Mouse (Mus musculus) myocyte (in vitro differentiated cells): ENCODE measurements around the gene Zfp800. TPM values are rescaled to one million over a fixed set of nuclear protein-coding genes. Genes with fewer than 3 reads are reported as not detected.

ENCODE experiments used
- H3K27me3 ChIP-seq: one replicate; pipeline ENCODE4 v1.6.1; 2011; ENCODE audit not compliant: control insufficient read depth, insufficient read depth, insufficient read length
- H3K36me3 ChIP-seq: one replicate; pipeline ENCODE4 v1.6.1; 2011; ENCODE audit not compliant: control insufficient read depth, insufficient read depth
- H3K4me2 ChIP-seq: one replicate; pipeline ENCODE4 v1.6.1; 2011; ENCODE audit warnings: low read depth, control low read depth
- H3K4me3 ChIP-seq: one replicate; pipeline ENCODE4 v1.5.1; 2011; ENCODE audit warnings: mild to moderate bottlenecking, control low read depth, moderate library complexity
- H3K79me2 ChIP-seq: one replicate; pipeline ENCODE4 v1.6.1; 2011; ENCODE audit not compliant: control insufficient read depth, insufficient read depth
- H3ac ChIP-seq: one replicate; pipeline ENCODE4 v1.6.1; 2011; ENCODE audit not compliant: control insufficient read depth, insufficient read length
- CEBPB ChIP-seq: IDR thresholded peaks from 2 replicates; pipeline ENCODE4 v1.6.1; 2011; ENCODE audit warnings: mild to moderate bottlenecking, moderate library complexity; ENCODE audit not compliant: poor library complexity, insufficient read depth, severe bottlenecking
- E2F4 ChIP-seq: IDR thresholded peaks from one replicate; pipeline ENCODE4 v1.6.1; 2011; ENCODE audit warnings: mild to moderate bottlenecking, control low read depth, moderate library complexity; ENCODE audit not compliant: insufficient read depth
- MAX ChIP-seq: IDR thresholded peaks from one replicate; pipeline ENCODE4 v1.6.1; 2011; ENCODE audit warnings: low read depth, mild to moderate bottlenecking, control low read depth
- MYOD1 ChIP-seq, 3 experiments: IDR thresholded peaks; one replicate each; pipeline ENCODE4 v1.6.1; 2011; ENCODE audit warnings: control low read depth in 2 of 3, low read depth in 2 of 3, mild to moderate bottlenecking in 2 of 3, moderate library complexity in 1 of 3; ENCODE audit not compliant: insufficient read length in 2 of 3, control insufficient read depth in 1 of 3
- MYOG ChIP-seq, 3 experiments: IDR thresholded peaks; one replicate each; pipeline ENCODE4 v1.6.1; 2011; ENCODE audit warnings: control low read depth in 2 of 3, low read depth in 2 of 3, mild to moderate bottlenecking in 2 of 3; ENCODE audit not compliant: insufficient read length in 2 of 3, control insufficient read depth in 1 of 3, insufficient read depth in 1 of 3
- POLR2A ChIP-seq: IDR thresholded peaks from one replicate; pipeline ENCODE4 v1.6.1; 2011; ENCODE audit warnings: low read depth, mild to moderate bottlenecking, control low read depth, moderate library complexity; ENCODE audit not compliant: insufficient read length
- POLR2AphosphoS2 ChIP-seq: IDR thresholded peaks from one replicate; pipeline ENCODE4 v1.6.1; 2011; ENCODE audit warnings: low read depth, control low read depth; ENCODE audit not compliant: insufficient read length
- REST ChIP-seq: IDR thresholded peaks from one replicate; pipeline ENCODE4 v1.6.1; 2011; ENCODE audit warnings: mild to moderate bottlenecking, control low read depth, moderate library complexity; ENCODE audit not compliant: insufficient read depth, insufficient read length
- SRF ChIP-seq: IDR thresholded peaks from one replicate; pipeline ENCODE4 v1.6.1; 2011; ENCODE audit warnings: low read depth; ENCODE audit not compliant: control insufficient read depth, insufficient read length
- TCF12 ChIP-seq: IDR thresholded peaks from one replicate; pipeline ENCODE4 v1.6.1; 2011; ENCODE audit warnings: mild to moderate bottlenecking, control low read depth; ENCODE audit not compliant: poor library complexity, insufficient read depth, severe bottlenecking
- TCF3 ChIP-seq: IDR thresholded peaks from one replicate; pipeline ENCODE4 v1.6.1; 2011; ENCODE audit warnings: low read depth, control low read depth; ENCODE audit not compliant: insufficient read length
- USF1 ChIP-seq: IDR thresholded peaks from one replicate; pipeline ENCODE4 v1.6.1; 2011; ENCODE audit warnings: low read depth, mild to moderate bottlenecking, control low read depth, moderate library complexity
- polyA plus RNA-seq: library from polyadenylated mRNA; unstranded; fragments of >200 nt; fragmentation: generic; extraction: Trizol; gene quantifications from one replicate; pipeline ENCODE4 v1.2.1, GENCODE M21; 2012; ENCODE audit warnings: missing spikeins

The Zfp800 gene
- polyA plus RNA-seq, 1 experiment: 2.0 TPM

DNA sequence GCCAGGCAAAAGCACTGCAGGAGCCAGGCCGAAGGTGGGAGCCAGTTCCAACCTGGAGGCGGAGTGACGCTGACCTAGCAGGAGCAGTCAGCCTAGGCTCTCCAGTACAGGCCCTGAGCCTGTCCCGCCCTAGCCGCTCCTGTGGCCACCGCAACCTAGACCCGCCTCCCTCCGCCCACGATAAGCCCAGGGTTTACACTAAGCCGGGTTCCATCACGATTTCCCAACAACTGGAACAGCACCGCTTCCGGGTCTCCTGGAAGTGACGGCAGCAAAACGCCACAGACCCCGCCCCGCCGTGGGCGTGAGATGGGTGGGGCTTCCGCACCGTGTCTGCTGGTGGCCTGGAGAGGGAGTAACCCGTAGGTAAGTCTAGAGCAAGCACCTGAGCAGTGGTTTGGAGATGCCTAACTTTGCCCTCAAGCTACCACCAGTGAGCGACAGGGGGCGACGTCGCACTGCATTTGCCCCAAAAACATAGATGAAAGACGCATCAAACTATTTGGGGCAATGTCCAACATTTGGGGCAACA lies 23.7 kb upstream of the Zfp800 start:
- H3ac ChIP-seq: peak overlapping the region; percentile 42
- H3K4me2 ChIP-seq: peak overlapping the region; percentile 89
- no peaks in the 10 kb centered on the region for H3K27me3 ChIP-seq
- no peaks in the 10 kb centered on the region for H3K36me3 ChIP-seq
- TF ChIP-seq POLR2AphosphoS2 (peak; percentile 83), E2F4 (no peak), POLR2A (peak; percentile 88), USF1 (no peak), CEBPB (peak; percentile 80), MAX (no peak), REST (no peak), SRF (peak; percentile 18), MYOG (IDR thresholded peaks at IDR 0.05; ENCODE audit: control insufficient read depth in 1 of 3, insufficient read depth in 1 of 3, insufficient read length in 2 of 3, low read depth in 2 of 3) (no peak), TCF12 (no peak)
- H3K4me3 ChIP-seq: peak overlapping the region; percentile 82
- H3K79me2 ChIP-seq: peaks cover 29% of the 10 kb centered on the region

DNA sequence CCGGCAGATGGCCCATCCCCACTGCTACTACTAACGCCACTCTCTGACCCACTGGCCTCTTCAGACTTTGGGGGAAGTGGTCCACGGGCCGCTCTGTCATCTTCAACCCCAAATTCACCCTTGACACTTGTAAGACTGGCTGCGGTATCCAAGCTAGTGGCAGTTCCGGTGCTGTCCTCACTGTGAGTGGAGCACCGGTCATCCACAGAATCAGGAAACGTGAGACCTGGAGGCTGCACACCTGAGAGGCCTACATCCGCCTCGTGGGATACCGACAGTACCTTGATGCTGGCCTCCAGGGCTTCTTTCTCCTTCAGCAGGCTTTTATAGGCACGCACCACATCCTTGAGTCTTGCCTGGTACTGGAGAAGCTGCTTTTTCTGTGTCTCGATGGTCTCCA lies 23.1 kb upstream of the Zfp800 start:
- Histone ChIP-seq H3K27me3 (no peaks in the 10 kb centered on the region), H3K36me3 (no peaks in the 10 kb centered on the region), H3K4me3 (peak overlapping the region; percentile 82), H3K79me2 (peaks cover 29% of the 10 kb centered on the region), H3K4me2 (peak overlapping the region; percentile 89), H3ac (peak overlapping the region; percentile 42)
- no peak for TF ChIP-seq MYOG (IDR thresholded peaks at IDR 0.05; ENCODE audit: control insufficient read depth in 1 of 3, insufficient read depth in 1 of 3, insufficient read length in 2 of 3, low read depth in 2 of 3)

DNA sequence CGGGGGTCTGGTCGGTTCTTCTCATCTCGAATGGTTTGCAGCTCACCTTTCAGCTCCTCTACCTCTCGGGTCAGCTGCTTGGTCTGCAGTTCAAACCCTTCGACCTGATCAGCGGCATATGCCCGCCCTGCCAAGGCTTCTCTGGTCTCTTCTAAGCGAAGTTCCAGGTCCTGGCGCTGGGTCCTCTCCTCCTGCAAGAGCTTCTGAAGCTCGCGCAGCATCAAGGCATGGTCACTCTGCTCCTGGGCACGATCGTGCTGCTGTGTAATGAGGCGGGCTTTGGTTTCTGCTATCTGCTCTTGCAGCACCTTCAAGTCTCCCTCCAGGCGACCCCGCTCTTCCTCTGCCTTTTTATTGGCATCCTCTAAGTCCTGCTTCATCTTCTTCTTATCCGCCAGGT lies 22.6 kb upstream of the Zfp800 start:
- TF ChIP-seq TCF12 (no peak), POLR2AphosphoS2 (no peak), POLR2A (no peak), REST (no peak)
- no peaks in the 10 kb centered on the region for H3K27me3 ChIP-seq
- H3K79me2 ChIP-seq: peaks cover 29% of the 10 kb centered on the region
- H3K4me2 ChIP-seq: peak overlapping the region; percentile 89
- H3K4me3 ChIP-seq: peak overlapping the region; percentile 82
- H3ac ChIP-seq: no peak overlapping the region
- H3K36me3 ChIP-seq: no peaks in the 10 kb centered on the region

DNA sequence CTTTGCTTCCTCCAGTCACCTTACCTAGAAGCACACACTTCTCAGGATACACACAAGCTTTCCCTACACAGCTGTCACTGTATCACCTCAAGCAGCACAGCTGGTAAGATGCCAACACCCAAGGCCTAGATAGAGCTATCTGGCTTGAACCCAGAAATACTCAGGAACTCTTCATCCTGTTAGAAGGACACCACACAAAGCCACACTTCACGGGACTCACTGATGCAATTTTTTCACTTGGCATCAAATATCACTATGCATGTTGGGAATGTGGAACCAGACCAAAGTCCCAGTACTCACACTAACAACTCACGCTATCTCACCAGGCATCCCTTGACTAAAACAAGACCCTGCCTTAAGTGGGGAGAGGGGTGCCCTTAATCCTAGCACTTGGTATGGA lies 21.9 kb upstream of the Zfp800 start:
- no peak overlapping the region for H3ac ChIP-seq
- peaks cover 29% of the 10 kb centered on the region for H3K79me2 ChIP-seq
- H3K4me3 ChIP-seq: peak overlapping the region; percentile 82
- peak overlapping the region; percentile 89 for H3K4me2 ChIP-seq
- H3K36me3 ChIP-seq: no peaks in the 10 kb centered on the region
- no peaks in the 10 kb centered on the region for H3K27me3 ChIP-seq
- no peak for TF ChIP-seq TCF12
- peak in 1 of 3 experiments; percentile 23 for TF ChIP-seq MYOD1 (IDR thresholded peaks at IDR 0.05; ENCODE audit: control insufficient read depth in 1 of 3, insufficient read length in 2 of 3, low read depth in 2 of 3)

DNA sequence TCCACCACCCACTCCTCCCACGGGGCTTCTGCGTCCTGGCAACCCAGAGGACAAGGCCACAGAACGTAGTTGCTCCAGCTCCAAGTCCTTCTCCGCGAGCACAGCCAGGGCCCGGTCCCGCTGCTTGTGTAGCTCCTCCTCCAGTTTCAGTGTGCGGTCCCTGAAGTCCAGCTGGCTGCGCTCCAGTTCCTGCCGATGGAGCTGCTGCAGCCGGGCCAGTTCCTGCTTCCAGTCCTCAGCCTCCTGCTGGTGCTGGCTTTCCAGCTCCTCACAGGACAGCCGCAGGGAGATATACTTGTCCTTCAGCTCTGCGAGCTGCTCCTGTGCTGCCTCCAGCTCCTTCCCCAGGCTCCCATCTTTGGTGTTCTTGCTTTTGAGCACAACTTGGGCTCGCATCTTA lies 20.6 kb upstream of the Zfp800 start:
- Histone ChIP-seq H3K79me2 (peaks cover 19% of the 10 kb centered on the region), H3K27me3 (no peaks in the 10 kb centered on the region), H3K4me2 (no peak overlapping the region), H3K4me3 (no peak overlapping the region), H3K36me3 (no peaks in the 10 kb centered on the region), H3ac (no peak overlapping the region)
- TF ChIP-seq REST (no peak), TCF12 (no peak), POLR2A (no peak), CEBPB (no peak), MAX (no peak), TCF3 (no peak), POLR2AphosphoS2 (no peak), SRF (no peak), E2F4 (no peak), MYOG (IDR thresholded peaks at IDR 0.05; ENCODE audit: control insufficient read depth in 1 of 3, insufficient read depth in 1 of 3, insufficient read length in 2 of 3, low read depth in 2 of 3) (no peak), MYOD1 (IDR thresholded peaks at IDR 0.05; ENCODE audit: control insufficient read depth in 1 of 3, insufficient read length in 2 of 3, low read depth in 2 of 3) (no peak), USF1 (no peak)

DNA sequence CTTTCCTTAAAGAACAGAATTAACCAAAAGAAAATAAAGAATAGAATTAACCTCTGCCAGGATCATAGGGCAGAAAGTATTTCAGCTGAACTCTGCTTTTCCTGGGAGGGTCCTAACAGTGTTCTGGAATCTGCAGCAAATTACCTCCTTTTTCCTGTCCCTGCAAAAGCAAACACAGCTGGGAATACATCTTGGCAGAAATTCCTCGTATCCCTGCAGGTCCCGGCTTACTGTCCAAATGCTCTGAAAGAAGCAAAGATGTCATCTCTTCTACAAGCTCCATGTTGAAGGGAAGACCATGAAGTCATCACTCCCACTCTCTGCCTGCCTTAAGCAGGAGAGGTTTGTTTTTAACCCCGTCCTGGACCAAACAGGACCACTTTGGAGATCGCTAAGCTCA lies 19.2 kb upstream of the Zfp800 start:
- Histone ChIP-seq H3K27me3 (no peaks in the 10 kb centered on the region), H3ac (no peak overlapping the region), H3K4me3 (no peak overlapping the region), H3K4me2 (no peak overlapping the region), H3K36me3 (no peaks in the 10 kb centered on the region), H3K79me2 (peaks cover 19% of the 10 kb centered on the region)
- TF ChIP-seq TCF3 (no peak), MAX (no peak), USF1 (no peak), CEBPB (no peak), MYOG (IDR thresholded peaks at IDR 0.05; ENCODE audit: control insufficient read depth in 1 of 3, insufficient read depth in 1 of 3, insufficient read length in 2 of 3, low read depth in 2 of 3) (no peak), E2F4 (no peak), POLR2AphosphoS2 (no peak), REST (no peak), SRF (no peak), TCF12 (no peak), MYOD1 (IDR thresholded peaks at IDR 0.05; ENCODE audit: control insufficient read depth in 1 of 3, insufficient read length in 2 of 3, low read depth in 2 of 3) (no peak), POLR2A (no peak)
